Mouse (Mus musculus) monocyte, adult 5-6 weeks (primary cell): ENCODE measurements at regions not wholly inside any gene's neighbourhood (a gene's known extent, or its start where the extent isn't known, plus 50 kb on each side); places are given as distances from the start of the nearest gene placed in this dataset.

Source experiments
- ATAC-seq: fragments of 153-309, 156-312 bp; replicated peaks from 2 replicates; pipeline ENCODE4 v1.8.0; 2017; ENCODE audit warnings: mild to moderate bottlenecking; ENCODE audit not compliant: low TSS enrichment, insufficient number of reproducible peaks, severe bottlenecking, poor library complexity, low FRiP score

- no peak for ATAC-seq
These were observed 137.3 kb downstream of the Gm11146 start for GRCm38 (mm10) chr16:77464623-77465022.

- no peak for ATAC-seq
These were observed 140.0 kb downstream of the Gm11146 start for GRCm38 (mm10) chr16:77461922-77462321.

GRCm38 (mm10) chr16:77461459-77461858, 140.4 kb downstream of the Gm11146 start:
- ATAC-seq: no peak

GRCm38 (mm10) chr16:77459651-77460050, 142.2 kb downstream of the Gm11146 start:
- no peak for ATAC-seq

- no peak for ATAC-seq
These were observed 157.2 kb downstream of the Gm11146 start for GRCm38 (mm10) chr16:77444647-77445046.

GRCm38 (mm10) chr16:77444006-77444405, 157.9 kb downstream of the Gm11146 start:
- peak; percentile 68; the same call in 1 of the 2 replicates for ATAC-seq

- ATAC-seq: no peak
These were observed 158.6 kb downstream of the Gm11146 start for GRCm38 (mm10) chr16:77443318-77443717.

GRCm38 (mm10) chr16:77442866-77443265, 159.0 kb downstream of the Gm11146 start:
- ATAC-seq: no peak

GRCm38 (mm10) chr16:77431345-77431744, 170.5 kb downstream of the Gm11146 start:
- ATAC-seq: no peak

GRCm38 (mm10) chr16:77422385-77423363, 179.2 kb downstream of the Gm11146 start:
- ATAC-seq: no peak

GRCm38 (mm10) chr16:77421591-77422024, 180.3 kb downstream of the Gm11146 start:
- no peak for ATAC-seq

- ATAC-seq: no peak
These were observed 180.9 kb downstream of the Gm11146 start for GRCm38 (mm10) chr16:77421001-77421400.

- ATAC-seq: no peak
These were observed 181.6 kb downstream of the Gm11146 start for GRCm38 (mm10) chr16:77420136-77420860.

- no peak for ATAC-seq
These were observed 182.7 kb downstream of the Gm11146 start for GRCm38 (mm10) chr16:77419116-77419735.

GRCm38 (mm10) chr16:77418486-77418885, 183.4 kb downstream of the Gm11146 start:
- ATAC-seq: no peak

GRCm38 (mm10) chr16:77417791-77418190, 184.1 kb downstream of the Gm11146 start:
- no peak for ATAC-seq

- ATAC-seq: no peak
These were observed 187.3 kb downstream of the Gm11146 start for GRCm38 (mm10) chr16:77414562-77414961.

GRCm38 (mm10) chr16:77409168-77409567, 192.7 kb downstream of the Gm11146 start:
- ATAC-seq: no peak

GRCm38 (mm10) chr16:77406999-77407398, 194.9 kb downstream of the Gm11146 start:
- ATAC-seq: no peak
